19 mouse cellular contexts compared by ENCODE assay signal in the genomic region with DNA sequence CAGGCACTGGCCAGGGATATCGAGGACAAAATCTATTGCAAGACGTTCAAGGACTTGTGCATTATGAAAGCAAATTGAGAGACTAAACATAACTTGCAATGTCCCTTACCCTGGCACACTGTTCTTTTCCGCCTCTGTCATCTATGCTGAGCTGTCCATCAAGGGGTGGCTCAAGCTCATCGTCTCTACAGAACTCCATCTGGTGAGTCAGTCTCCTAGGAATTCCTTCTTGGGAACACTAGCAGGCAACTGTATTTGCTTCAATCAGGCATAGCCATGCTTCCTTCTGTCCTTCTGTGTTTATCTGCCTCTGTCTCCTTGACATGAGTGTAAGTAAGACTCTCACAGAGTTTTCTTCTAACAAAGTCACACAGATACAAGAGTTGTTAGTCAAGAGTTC.
"Had no signal": no experiment of that assay in that cellular context is flagged by ENCODE, and none has a peak within 500 bp of the region (broad histone marks: within the 10 kb centered on the region; RNA-seq: fewer than 3 reads in every experiment).

No protein-coding gene starts in this region.

- H3K4me1 ChIP-seq: limb, embryonic 12.5 days; limb, embryonic 15.5 days; midbrain, embryonic 12.5 days; midbrain, embryonic 15.5 days; neural tube, embryonic 12.5 days; neural tube, embryonic 15.5 days had no signal

- H3K27me3 ChIP-seq: limb, embryonic 12.5 days; limb, embryonic 15.5 days; midbrain, embryonic 12.5 days; midbrain, embryonic 15.5 days; neural tube, embryonic 12.5 days; neural tube, embryonic 15.5 days had no signal

- H3K9ac ChIP-seq: limb, embryonic 12.5 days; limb, embryonic 15.5 days; liver, embryonic 14.5 days; liver, postnatal 0 days; lung, embryonic 14.5 days; midbrain, embryonic 12.5 days; midbrain, embryonic 15.5 days; neural tube, embryonic 12.5 days; neural tube, embryonic 15.5 days had no signal

- H3K4me3 ChIP-seq: left cerebral cortex, adult 2 months; limb, embryonic 12.5 days; limb, embryonic 15.5 days; midbrain, embryonic 12.5 days; midbrain, embryonic 15.5 days; neural tube, embryonic 12.5 days; neural tube, embryonic 15.5 days had no signal

- DNase-seq: kidney, postnatal 10 days; kidney, postnatal 36 days; layer of hippocampus, postnatal 36 days; left cerebral cortex, postnatal 4 days; liver, postnatal 0 days; lung, embryonic 14.5 days; thymus, adult 18-20 months; thymus, postnatal 36 days had no signal

- H3K36me3 ChIP-seq: limb, embryonic 12.5 days; limb, embryonic 15.5 days; midbrain, embryonic 12.5 days; midbrain, embryonic 15.5 days; neural tube, embryonic 12.5 days; neural tube, embryonic 15.5 days had no signal

- ATAC-seq: liver, postnatal 0 days; lung, postnatal 0 days; midbrain, embryonic 15.5 days had no signal

- H3K27ac ChIP-seq: left cerebral cortex, adult 2 months; limb, embryonic 12.5 days; limb, embryonic 15.5 days; liver, embryonic 14.5 days; macrophage; midbrain, embryonic 12.5 days; midbrain, embryonic 15.5 days; neural tube, embryonic 12.5 days; neural tube, embryonic 15.5 days had no signal

- H3K4me2 ChIP-seq: limb, embryonic 12.5 days; limb, embryonic 15.5 days; liver, embryonic 11.5 days; lung, embryonic 14.5 days; midbrain, embryonic 12.5 days; midbrain, embryonic 15.5 days; neural tube, embryonic 12.5 days; neural tube, embryonic 15.5 days had no signal

- H3K9me3 ChIP-seq: limb, embryonic 12.5 days; limb, embryonic 15.5 days; midbrain, embryonic 12.5 days; midbrain, embryonic 15.5 days; neural tube, embryonic 12.5 days; neural tube, embryonic 15.5 days had no signal
